ENCODE assay signal across 22 mouse cellular contexts in genomic region chr3:103314291-103314690, GRCm38 (mm10). TPM values are rescaled to one million over a fixed set of nuclear protein-coding genes. Genes with fewer than 3 reads are reported as not detected.
DNase-seq lines count a peak whose midpoint lies in the region; ATAC-seq and TF ChIP-seq lines count a peak whose summit lies in the region.
"Had no signal": no experiment of that assay in that cellular context is flagged by ENCODE, and none has a peak within 500 bp of the region (broad histone marks: within the 10 kb centered on the region; RNA-seq: fewer than 3 reads in every experiment).

No protein-coding gene starts in this region.

- H3K27me3 ChIP-seq in liver, adult 2 months (ENCODE audit: control insufficient read depth, insufficient read depth, low read length), result no peaks in the 10 kb centered on the region
- no peaks in the 10 kb centered on the region for H3K27me3 ChIP-seq in liver, embryonic 11.5 days (replicated peaks; ENCODE audit: control insufficient read depth, insufficient read depth, low read length)
- no peaks in the 10 kb centered on the region for H3K27me3 ChIP-seq in forebrain, embryonic 14.5 days (replicated peaks; ENCODE audit: control insufficient read depth, insufficient read depth, low read length)
- H3K27me3 ChIP-seq: embryonic facial prominence, embryonic 13.5 days; forebrain, embryonic 12.5 days; heart, embryonic 13.5 days; hindbrain, embryonic 12.5 days; Patski had no signal

- no peaks in the 10 kb centered on the region for H3K4me1 ChIP-seq in liver, adult 2 months (ENCODE audit: control insufficient read depth, insufficient read depth, low read length)
- no peaks in the 10 kb centered on the region for H3K4me1 ChIP-seq in liver, embryonic 11.5 days (replicated peaks; ENCODE audit: control insufficient read depth, insufficient read depth, low read length)
- no peaks in the 10 kb centered on the region for H3K4me1 ChIP-seq in forebrain, embryonic 14.5 days (ENCODE audit: control insufficient read depth, insufficient read depth, low read length)

- peaks cover under 1% of the 10 kb centered on the region; the same call in 1 of the 2 replicates for H3K79me2 ChIP-seq in liver, adult 2 months (ENCODE audit: control insufficient read depth, insufficient read depth, low read length)

- ATAC-seq in liver, embryonic 11.5 days (replicated peaks; ENCODE audit: low FRiP score), result no peak
- peak; percentile 82 for ATAC-seq in CD4-positive, CD25-positive, alpha-beta regulatory T cell, adult 4 months
- peak; percentile 72 to 73 for ATAC-seq in hematopoietic stem cell, adult 5-6 weeks (replicated peaks in 1 of 2; ENCODE audit: insufficient read depth in 1 of 2, low FRiP score in 2 of 2, low TSS enrichment in 1 of 2, low read depth in 1 of 2, poor library complexity in 2 of 2, severe bottlenecking in 2 of 2)
- peak; percentile 37; the same call in 1 of the 2 replicates for ATAC-seq in megakaryocyte-erythroid progenitor cell, adult 5-6 weeks (replicated peaks; ENCODE audit: low FRiP score, low TSS enrichment, poor library complexity, severe bottlenecking)
- no peak for ATAC-seq in forebrain, embryonic 14.5 days
- ATAC-seq: forebrain, postnatal 0 days; hindbrain, postnatal 0 days; Patski had no signal

- peaks cover 8% of the 10 kb centered on the region for H3K36me3 ChIP-seq in liver, adult 2 months (ENCODE audit: control insufficient read depth, insufficient read depth, low read length)
- no peaks in the 10 kb centered on the region for H3K36me3 ChIP-seq in liver, embryonic 11.5 days (ENCODE audit: control insufficient read depth, insufficient read depth, low read length)
- H3K36me3 ChIP-seq in forebrain, embryonic 14.5 days (ENCODE audit: control insufficient read depth, insufficient read depth, low read length), result peaks cover 18% of the 10 kb centered on the region; the same call in 1 of the 2 replicates

- no peak overlapping the region for H3K27ac ChIP-seq in liver, adult 2 months (replicated peaks; ENCODE audit: insufficient read depth, low read depth, low read length)
- no peak overlapping the region for H3K27ac ChIP-seq in liver, embryonic 11.5 days (ENCODE audit: low read depth, low read length)
- H3K27ac ChIP-seq in forebrain, embryonic 14.5 days (ENCODE audit: low read depth, low read length), result no peak overlapping the region
- H3K27ac ChIP-seq: embryonic facial prominence, embryonic 13.5 days; forebrain, embryonic 12.5 days; heart, embryonic 13.5 days; hindbrain, embryonic 12.5 days; hindbrain, postnatal 0 days had no signal

- no peak overlapping the region for H3K9ac ChIP-seq in liver, adult 2 months (ENCODE audit: low read depth, low read length)
- no peak overlapping the region for H3K9ac ChIP-seq in liver, embryonic 11.5 days (ENCODE audit: low read depth, low read length)
- no peak overlapping the region for H3K9ac ChIP-seq in forebrain, embryonic 14.5 days (ENCODE audit: low read length)
- H3K9ac ChIP-seq: embryonic facial prominence, embryonic 13.5 days; forebrain, embryonic 12.5 days; forebrain, postnatal 0 days; heart, embryonic 13.5 days; hindbrain, embryonic 12.5 days had no signal

- TF ChIP-seq CTCF in liver, adult 2 months (IDR thresholded peaks at IDR 0.05; ENCODE audit: low read depth, low read length), result no peak

- H3K4me3 ChIP-seq in liver, adult 2 months (ENCODE audit: insufficient read depth, low read depth, low read length), result no peak overlapping the region
- H3K4me3 ChIP-seq in liver, embryonic 11.5 days (ENCODE audit: low read depth, low read length), result no peak overlapping the region
- H3K4me3 ChIP-seq in forebrain, embryonic 14.5 days (ENCODE audit: low read depth, low read length), result no peak overlapping the region
- H3K4me3 ChIP-seq: embryonic facial prominence, embryonic 13.5 days; forebrain, embryonic 12.5 days; heart, embryonic 13.5 days; hindbrain, embryonic 12.5 days had no signal

- no peak overlapping the region for H3K4me2 ChIP-seq in liver, embryonic 11.5 days
- no peak overlapping the region for H3K4me2 ChIP-seq in forebrain, embryonic 14.5 days (ENCODE audit: low read length)
- H3K4me2 ChIP-seq: embryonic facial prominence, embryonic 13.5 days; forebrain, embryonic 12.5 days; heart, embryonic 13.5 days; hindbrain, embryonic 12.5 days had no signal

- TF ChIP-seq POLR2A in liver, adult 2 months (IDR thresholded peaks at IDR 0.05; ENCODE audit: extremely low read depth, insufficient read depth, low read length), result no peak

- DNase-seq in liver, adult 2 months (ENCODE audit: extremely low read depth, low read depth, low spot score), result peak; percentile 23
- DNase-seq in liver, embryonic 11.5 days (ENCODE audit: low spot score), result no peak
- no peak for DNase-seq in cerebellum, adult 11-12 months
- no peak for DNase-seq in forebrain, embryonic 14.5 days (ENCODE audit: low spot score)
- no peak for DNase-seq in left cerebral cortex, adult 8-10 months (ENCODE audit: low spot score in 2 of 2)
- DNase-seq: adrenal gland, adult 2 months; adrenal gland, postnatal 25 days; cerebellum, adult 9-10 months; cerebellum, postnatal 25 days; forebrain, postnatal 0 days; gastrocnemius, postnatal 14 days; heart, postnatal 36 days; kidney, adult 11 months had no signal

- H3K9me3 ChIP-seq in liver, embryonic 11.5 days (ENCODE audit: control insufficient read depth, low read length), result no peaks in the 10 kb centered on the region
- no peaks in the 10 kb centered on the region for H3K9me3 ChIP-seq in forebrain, embryonic 14.5 days (replicated peaks; ENCODE audit: control insufficient read depth, low read length)
- H3K9me3 ChIP-seq: embryonic facial prominence, embryonic 13.5 days; forebrain, embryonic 12.5 days; heart, embryonic 13.5 days; hindbrain, embryonic 12.5 days had no signal

RNA-seq across cellular contexts. Expression of gene Trim33, which starts 35.2 kb away (rescaled TPM):
- total RNA-seq in liver, adult 2 months (2014; rRNA removed), result 12.5 and 13.4 TPM in 2 replicates
- 3.2 and 4.2 TPM in 2 replicates for polyA plus RNA-seq in liver, adult 2 months (2012; rRNA removed)
- 22.1 and 22.7 TPM in 2 replicates for polyA plus RNA-seq in liver, embryonic 11.5 days (2014; fragmentation: Nextera tagmentation; extraction: Ambion mirVana)
- 10 to 100 TPM; 58.5 to 71.2 TPM for polyA plus RNA-seq in CD4-positive, CD25-positive, alpha-beta regulatory T cell, adult 4 months (2017; shearing (Covaris generic))
- 65.0 and 87.2 TPM in 2 replicates for total RNA-seq in hematopoietic stem cell, adult 5-6 weeks (2017)
- 87.1 and 90.4 TPM in 2 replicates for total RNA-seq in megakaryocyte-erythroid progenitor cell, adult 5-6 weeks (2014; fragmentation: Nextera tagmentation)
- total RNA-seq in megakaryocyte-erythroid progenitor cell, adult 5-6 weeks (2017), result 68.0 and 93.9 TPM in 2 replicates
- 20.1 and 21.8 TPM in 2 replicates for polyA plus RNA-seq in forebrain, embryonic 14.5 days (2014; fragmentation: Nextera tagmentation; extraction: Ambion mirVana)
- total RNA-seq in left cerebral cortex, adult 8-10 months (2022), result 10 to 100 TPM; 46.9 to 57.8 (median 51.7) TPM

Comparison
In these comparisons a context has a peak if more than half of its experiments do, and no peak if none do; other contexts are left out.
1. ATAC-seq: peak in CD4-positive, CD25-positive, alpha-beta regulatory T cell, adult 4 months (single experiment), hematopoietic stem cell, adult 5-6 weeks (2 of 2) and megakaryocyte-erythroid progenitor cell, adult 5-6 weeks (single experiment); none in liver, embryonic 11.5 days (single experiment) and forebrain, embryonic 14.5 days (single experiment).